Mouse (Mus musculus) adrenal gland, postnatal 14 days (tissue): ENCODE data around the gene Slc16a11. TPM values are rescaled to one million over a fixed set of nuclear protein-coding genes. Genes with fewer than 3 reads are reported as not detected.
"Not testable (repeated sequence)": the region's sequence is repeated elsewhere in the genome, so short reads cannot be mapped to it uniquely, and the experiment has no call there.

Source experiments
- DNase-seq: peaks from one replicate; pipeline ENCODE4 v3.0.0; 2021; ENCODE audit warnings: mixed read lengths
- long read RNA-seq, 2 experiments: library from polyadenylated mRNA; stranded (forward); transcript quantifications; one replicate each; pipeline ENCODE4 v2.0.0; 2021
- total RNA-seq: library from RNA; stranded (reverse); gene quantifications from 2 replicates; pipeline ENCODE4 v1.2.3, GENCODE M21; 2021

The Slc16a11 gene
- total RNA-seq, result 0.53 and 0.96 TPM in 2 replicates
- long read RNA-seq, experiment 1, partial matches to known transcripts, result 2 of 3 reads
- long read RNA-seq, experiment 1, other reads (novel, unspliced or antisense), result 0 of 3 reads
- long read RNA-seq, experiment 2, partial matches to known transcripts, result 1 of 1 reads
- long read RNA-seq, experiment 2, other reads (novel, unspliced or antisense), result 0 of 1 reads

- no peak for DNase-seq
Measured at GRCm38 (mm10) chr11:70212423-70212822, at the start of gene Slc16a11. Gene Slc16a11 (plus strand): TSS chr11:70212752.

- DNase-seq, result peak; percentile 62
Measured at GRCm38 (mm10) chr11:70165972-70166921, 46.3 kb upstream of the Slc16a11 start.

GRCm38 (mm10) chr11:70168136-70168535 is 44.4 kb upstream of the Slc16a11 start:
- no peak for DNase-seq

GRCm38 (mm10) chr11:70169471-70169870 is 43.1 kb upstream of the Slc16a11 start:
- not testable (repeated sequence) for DNase-seq

GRCm38 (mm10) chr11:70170291-70170690 is 42.3 kb upstream of the Slc16a11 start:
- no peak for DNase-seq

- no peak for DNase-seq
Measured at GRCm38 (mm10) chr11:70171181-70171580, 41.4 kb upstream of the Slc16a11 start.

GRCm38 (mm10) chr11:70171847-70172246 is 40.7 kb upstream of the Slc16a11 start:
- DNase-seq, result peak; percentile 41

- peak; percentile 23 for DNase-seq
Measured at GRCm38 (mm10) chr11:70172298-70172697, 40.3 kb upstream of the Slc16a11 start.

- no peak for DNase-seq
Measured at GRCm38 (mm10) chr11:70174491-70174890, 38.1 kb upstream of the Slc16a11 start.

GRCm38 (mm10) chr11:70177647-70178046 is 34.9 kb upstream of the Slc16a11 start:
- peak; percentile 21 for DNase-seq

GRCm38 (mm10) chr11:70178311-70178710 is 34.2 kb upstream of the Slc16a11 start:
- DNase-seq, result no peak

GRCm38 (mm10) chr11:70178756-70179155 is 33.8 kb upstream of the Slc16a11 start:
- no peak for DNase-seq

- peak; percentile 42 for DNase-seq
Measured at GRCm38 (mm10) chr11:70179401-70179800, 33.2 kb upstream of the Slc16a11 start.

- DNase-seq, result no peak
Measured at GRCm38 (mm10) chr11:70180496-70180895, 32.1 kb upstream of the Slc16a11 start.

GRCm38 (mm10) chr11:70185120-70185519 is 27.4 kb upstream of the Slc16a11 start:
- no peak for DNase-seq

- peak; percentile 86 for DNase-seq
Measured at GRCm38 (mm10) chr11:70189319-70190134, 23.0 kb upstream of the Slc16a11 start.

- no peak for DNase-seq
Measured at GRCm38 (mm10) chr11:70191188-70191587, 21.4 kb upstream of the Slc16a11 start.

GRCm38 (mm10) chr11:70192157-70192556 is 20.4 kb upstream of the Slc16a11 start:
- DNase-seq, result no peak

- DNase-seq, result peak; percentile 19
Measured at GRCm38 (mm10) chr11:70193354-70194285, 18.9 kb upstream of the Slc16a11 start.

- DNase-seq, result no peak
Measured at GRCm38 (mm10) chr11:70198332-70198731, 14.2 kb upstream of the Slc16a11 start.

GRCm38 (mm10) chr11:70199107-70199506 is 13.4 kb upstream of the Slc16a11 start:
- DNase-seq, result no peak
